Mouse (Mus musculus): ENCODE measurements around the gene Rai1. TPM values are rescaled to one million over a fixed set of nuclear protein-coding genes. Genes with fewer than 3 reads are reported as not detected.

Rai1 gene
- polyA plus RNA-seq, 1 experiment from 2014 or later, result 22.9 TPM

DNA sequence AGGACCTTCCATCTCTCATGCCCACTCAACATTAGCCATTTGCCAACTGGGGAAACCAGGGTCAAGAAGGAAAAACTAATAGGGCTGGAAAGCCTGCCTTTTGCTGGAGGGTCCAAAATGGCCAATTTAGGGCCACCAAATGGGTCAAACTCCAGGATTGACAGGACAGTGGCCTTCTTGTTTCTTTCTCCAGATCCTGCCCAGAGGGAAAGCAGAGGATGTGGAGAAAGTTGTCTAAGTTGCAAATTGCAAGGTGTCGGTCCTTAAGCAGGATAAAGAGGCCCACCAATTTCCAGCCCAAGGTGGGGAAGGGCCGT, 105.1 kb downstream of the Rai1 start:
- H3K4me1 ChIP-seq (replicated peaks; ENCODE audit: control insufficient read depth, insufficient read depth, low read length), result peaks cover 74% of the 10 kb centered on the region
- peak overlapping the region; percentile 93 for H3K27ac ChIP-seq (ENCODE audit: low read length)
- ATAC-seq (ENCODE audit: low read depth), result no peak
- 3% methylated on average over 2 of the region's 2 CpGs for WGBS
- peak overlapping the region; percentile 68 for H3K4me2 ChIP-seq (ENCODE audit: low read depth, low read length)
- H3K27me3 ChIP-seq (ENCODE audit: control insufficient read depth, insufficient read depth, low read depth, low read length), result no peaks in the 10 kb centered on the region
- peak overlapping the region; percentile 54 for H3K4me3 ChIP-seq (ENCODE audit: low read length)
- H3K9me3 ChIP-seq (ENCODE audit: control insufficient read depth, low read length), result no peaks in the 10 kb centered on the region
- peak overlapping the region; percentile 63 for H3K9ac ChIP-seq (ENCODE audit: low read length)
- H3K36me3 ChIP-seq (ENCODE audit: control insufficient read depth, insufficient read depth, low read length), result peaks cover 6% of the 10 kb centered on the region; the same call in 1 of the 2 replicates

DNA sequence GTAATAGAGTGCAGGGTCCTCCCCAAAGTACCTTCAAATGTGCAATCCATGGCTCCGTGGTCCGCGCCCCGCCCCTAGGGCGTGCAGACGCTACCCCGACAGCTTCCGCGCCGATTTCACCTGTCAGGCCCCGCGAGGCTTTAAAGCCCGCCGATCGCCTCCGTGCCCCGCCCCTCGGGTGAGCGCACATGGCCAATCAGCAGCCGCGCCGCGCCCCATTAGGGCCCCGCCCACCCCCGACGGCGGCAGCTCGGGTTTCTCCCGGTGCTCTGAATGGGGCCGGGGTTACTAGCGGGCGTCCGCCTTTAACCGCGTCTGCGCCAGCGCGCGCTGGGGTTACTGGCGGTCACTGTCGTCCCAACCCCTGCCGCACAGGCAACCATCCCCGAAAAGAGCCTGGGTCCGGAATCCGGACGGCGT, 105.5 kb downstream of the Rai1 start:
- Histone ChIP-seq H3K4me1 (replicated peaks; ENCODE audit: control insufficient read depth, insufficient read depth, low read length) (peaks cover 73% of the 10 kb centered on the region), H3K9ac (ENCODE audit: low read length) (peak overlapping the region; percentile 63), H3K4me3 (ENCODE audit: low read length) (peak overlapping the region; percentile 54), H3K27me3 (ENCODE audit: control insufficient read depth, insufficient read depth, low read depth, low read length) (no peaks in the 10 kb centered on the region), H3K36me3 (ENCODE audit: control insufficient read depth, insufficient read depth, low read length) (peaks cover 6% of the 10 kb centered on the region; the same call in 1 of the 2 replicates), H3K9me3 (ENCODE audit: control insufficient read depth, low read length) (no peaks in the 10 kb centered on the region), H3K4me2 (ENCODE audit: low read depth, low read length) (peak overlapping the region; percentile 68), H3K27ac (ENCODE audit: low read length) (peak overlapping the region; percentile 93)
- peak; percentile 92 for ATAC-seq (ENCODE audit: low read depth)
- WGBS, result under 1% methylated on average over 42 of the region's 47 CpGs

DNA sequence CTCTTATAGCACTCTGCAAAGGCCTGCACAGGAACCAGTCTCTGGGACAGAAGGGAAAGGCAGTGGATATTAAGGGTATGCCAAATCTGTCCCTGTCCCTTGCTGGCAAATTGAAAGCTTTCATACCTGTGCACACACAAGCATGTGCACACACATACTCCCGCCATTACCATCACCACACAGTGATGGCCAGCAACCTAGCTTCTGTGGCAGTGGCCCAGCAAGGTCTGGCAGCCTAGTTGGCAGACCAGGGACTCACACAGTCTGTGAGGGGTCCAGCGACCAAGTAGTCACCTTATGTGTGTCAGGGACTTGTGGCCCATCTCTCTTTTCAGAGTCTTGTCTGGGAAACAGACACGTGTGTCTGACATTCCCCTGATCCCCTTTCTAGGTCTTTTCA, 106.3 kb downstream of the Rai1 start:
- H3K4me3 ChIP-seq (ENCODE audit: low read length), result no peak overlapping the region
- H3K27me3 ChIP-seq (ENCODE audit: control insufficient read depth, insufficient read depth, low read depth, low read length), result no peaks in the 10 kb centered on the region
- no peak for ATAC-seq (ENCODE audit: low read depth)
- H3K27ac ChIP-seq (ENCODE audit: low read length), result peak overlapping the region; percentile 80; the same call in 1 of the 2 replicates
- 0 out of 2 replicates have a peak, but pooled peaks cover 2% of the 10 kb centered on the region for H3K36me3 ChIP-seq (ENCODE audit: control insufficient read depth, insufficient read depth, low read length)
- no peak overlapping the region for H3K9ac ChIP-seq (ENCODE audit: low read length)
- peaks cover 64% of the 10 kb centered on the region for H3K4me1 ChIP-seq (replicated peaks; ENCODE audit: control insufficient read depth, insufficient read depth, low read length)
- WGBS, result 58% methylated on average over 3 of the region's 3 CpGs
- H3K9me3 ChIP-seq (ENCODE audit: control insufficient read depth, low read length), result no peaks in the 10 kb centered on the region
- H3K4me2 ChIP-seq (ENCODE audit: low read depth, low read length), result no peak overlapping the region

DNA sequence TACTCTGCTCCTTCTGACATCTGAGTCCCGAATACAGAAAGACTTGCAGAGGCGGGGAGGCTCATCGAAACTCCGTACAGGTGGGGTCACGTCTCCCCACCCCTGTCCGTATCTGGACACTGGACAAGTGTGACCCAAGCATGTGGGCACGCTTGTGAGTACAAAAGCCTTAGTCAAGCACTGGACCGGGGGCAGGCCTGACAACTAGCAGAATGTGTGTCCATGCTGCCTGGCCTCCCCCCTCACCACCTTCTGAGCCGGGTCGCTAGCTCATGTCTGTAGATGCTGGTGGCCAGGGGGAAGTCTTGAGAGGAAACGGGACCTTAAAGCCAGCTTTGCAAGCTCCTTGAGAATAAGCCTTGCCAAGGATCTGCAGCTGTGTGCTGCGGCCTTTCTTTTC, 106.9 kb downstream of the Rai1 start:
- H3K4me3 ChIP-seq (ENCODE audit: low read length), result no peak overlapping the region
- ATAC-seq (ENCODE audit: low read depth), result no peak
- H3K9ac ChIP-seq (ENCODE audit: low read length), result no peak overlapping the region
- H3K36me3 ChIP-seq (ENCODE audit: control insufficient read depth, insufficient read depth, low read length), result no peaks in the 10 kb centered on the region
- no peaks in the 10 kb centered on the region for H3K27me3 ChIP-seq (ENCODE audit: control insufficient read depth, insufficient read depth, low read depth, low read length)
- H3K27ac ChIP-seq (ENCODE audit: low read length), result peak overlapping the region; percentile 71; the same call in 1 of the 2 replicates
- H3K4me1 ChIP-seq (replicated peaks; ENCODE audit: control insufficient read depth, insufficient read depth, low read length), result peaks cover 58% of the 10 kb centered on the region
- H3K9me3 ChIP-seq (ENCODE audit: control insufficient read depth, low read length), result no peaks in the 10 kb centered on the region
- H3K4me2 ChIP-seq (ENCODE audit: low read depth, low read length), result no peak overlapping the region
- 49% methylated on average over 12 of the region's 12 CpGs for WGBS

DNA sequence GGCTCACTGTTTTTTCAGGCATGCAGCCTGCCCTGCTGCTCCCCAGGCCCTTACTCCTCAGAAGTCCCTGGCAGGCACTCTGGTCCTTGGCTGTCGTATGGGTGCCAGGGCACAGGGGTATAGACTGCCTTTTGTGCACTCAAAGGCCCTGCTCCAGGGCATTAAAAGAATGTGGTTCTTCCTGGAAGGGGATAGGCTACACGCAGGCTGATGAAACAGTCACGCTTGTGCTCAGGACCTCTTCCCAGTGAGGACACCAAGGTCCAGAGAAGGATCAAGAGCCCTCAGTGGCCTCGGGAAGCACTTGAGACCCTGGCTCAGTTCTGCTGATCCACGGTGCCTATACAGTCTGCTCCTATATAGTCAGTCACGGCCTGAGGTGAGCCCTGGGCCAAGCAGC, 108.5 kb downstream of the Rai1 start:
- no peaks in the 10 kb centered on the region for H3K9me3 ChIP-seq (ENCODE audit: control insufficient read depth, low read length)
- H3K4me2 ChIP-seq (ENCODE audit: low read depth, low read length), result no peak overlapping the region
- no peak for ATAC-seq (ENCODE audit: low read depth)
- no peaks in the 10 kb centered on the region for H3K27me3 ChIP-seq (ENCODE audit: control insufficient read depth, insufficient read depth, low read depth, low read length)
- peaks cover 49% of the 10 kb centered on the region for H3K4me1 ChIP-seq (replicated peaks; ENCODE audit: control insufficient read depth, insufficient read depth, low read length)
- peak overlapping the region; percentile 40 for H3K9ac ChIP-seq (ENCODE audit: low read length)
- no peak overlapping the region for H3K4me3 ChIP-seq (ENCODE audit: low read length)
- H3K36me3 ChIP-seq (ENCODE audit: control insufficient read depth, insufficient read depth, low read length), result no peaks in the 10 kb centered on the region; the same call in 1 of the 2 replicates
- WGBS, result 53% methylated on average over 6 of the region's 6 CpGs
- peak overlapping the region; percentile 71 for H3K27ac ChIP-seq (ENCODE audit: low read length)

DNA sequence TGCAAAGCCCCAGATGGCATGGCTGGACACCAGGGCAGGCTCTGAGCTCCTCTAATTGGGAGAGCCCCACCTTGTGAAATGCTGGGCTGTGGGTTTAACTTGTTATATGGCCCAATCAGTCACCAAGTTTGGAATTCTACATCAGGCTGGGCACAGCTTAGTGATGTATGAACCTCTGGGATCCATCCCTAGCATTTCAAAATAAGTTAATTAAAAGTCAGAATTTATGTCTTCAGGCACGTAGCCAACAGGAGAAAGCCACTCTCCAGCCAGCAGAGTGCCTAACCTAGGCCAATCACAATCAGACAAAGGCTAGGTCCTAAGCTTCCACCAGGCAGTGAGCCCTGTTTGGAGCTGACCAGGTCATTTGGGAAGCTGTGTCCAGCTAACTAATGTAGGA, 111.9 kb downstream of the Rai1 start:
- H3K36me3 ChIP-seq (ENCODE audit: control insufficient read depth, insufficient read depth, low read length), result peaks cover 3% of the 10 kb centered on the region
- no peaks in the 10 kb centered on the region for H3K9me3 ChIP-seq (ENCODE audit: control insufficient read depth, low read length)
- H3K4me2 ChIP-seq (ENCODE audit: low read depth, low read length), result no peak overlapping the region
- H3K4me3 ChIP-seq (ENCODE audit: low read length), result no peak overlapping the region
- no peaks in the 10 kb centered on the region for H3K27me3 ChIP-seq (ENCODE audit: control insufficient read depth, insufficient read depth, low read depth, low read length)
- no peak overlapping the region for H3K9ac ChIP-seq (ENCODE audit: low read length)
- 84% methylated on average over 1 of the region's 1 CpGs for WGBS
- no peak for ATAC-seq (ENCODE audit: low read depth)
- H3K4me1 ChIP-seq (replicated peaks; ENCODE audit: control insufficient read depth, insufficient read depth, low read length), result peaks cover 38% of the 10 kb centered on the region
- H3K27ac ChIP-seq (ENCODE audit: low read length), result no peak overlapping the region

DNA sequence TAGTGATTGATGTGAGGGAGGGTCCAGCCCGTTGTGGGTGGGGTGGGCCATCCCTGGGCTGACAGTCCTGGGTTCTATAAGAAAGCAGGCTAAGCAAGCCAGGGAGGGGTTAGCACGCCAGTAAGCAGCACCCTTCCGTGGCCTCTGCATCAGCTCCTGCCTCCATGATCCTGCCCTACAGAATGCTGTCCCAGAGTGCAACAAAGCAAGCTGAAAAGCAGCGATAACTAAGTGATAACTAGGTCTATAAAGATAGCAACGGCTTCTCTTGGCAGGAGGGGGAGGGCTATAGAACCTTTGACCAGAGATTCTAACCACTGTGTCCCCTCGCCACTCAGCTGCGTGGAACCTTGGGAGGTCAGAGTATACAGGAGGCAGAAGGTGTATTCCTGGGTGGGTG, 112.7 kb downstream of the Rai1 start:
- peaks cover 35% of the 10 kb centered on the region for H3K4me1 ChIP-seq (replicated peaks; ENCODE audit: control insufficient read depth, insufficient read depth, low read length)

DNA sequence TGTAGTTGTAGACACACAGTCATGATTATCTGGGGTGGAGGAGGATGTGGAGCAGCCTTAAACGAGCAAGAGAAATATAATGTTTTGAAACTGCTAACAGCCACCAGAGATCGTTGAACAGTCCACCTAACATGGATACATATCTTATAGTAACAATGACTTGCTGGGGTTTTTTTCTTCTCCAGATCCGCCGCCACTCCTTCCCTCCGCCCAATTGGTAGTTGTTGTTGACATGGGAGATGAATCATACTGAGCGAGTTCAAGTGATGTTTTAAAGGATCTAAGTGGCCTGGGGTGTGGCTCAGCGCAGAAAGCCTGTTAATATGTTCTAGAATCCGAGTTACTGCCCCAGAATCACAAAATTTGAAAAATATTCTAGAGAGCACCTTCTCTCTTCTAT, 114.8 kb downstream of the Rai1 start:
- peaks cover 3% of the 10 kb centered on the region for H3K36me3 ChIP-seq (ENCODE audit: control insufficient read depth, insufficient read depth, low read length)
- peak overlapping the region; percentile 84 for H3K9ac ChIP-seq (ENCODE audit: low read length)
- H3K27ac ChIP-seq (ENCODE audit: low read length), result peak overlapping the region; percentile 90
- peak overlapping the region; percentile 82 for H3K4me3 ChIP-seq (ENCODE audit: low read length)
- H3K4me1 ChIP-seq (replicated peaks; ENCODE audit: control insufficient read depth, insufficient read depth, low read length), result peaks cover 30% of the 10 kb centered on the region
- peak overlapping the region; percentile 82 for H3K4me2 ChIP-seq (ENCODE audit: low read depth, low read length)
- 11% methylated on average over 8 of the region's 8 CpGs for WGBS
- no peaks in the 10 kb centered on the region for H3K9me3 ChIP-seq (ENCODE audit: control insufficient read depth, low read length)
- no peaks in the 10 kb centered on the region for H3K27me3 ChIP-seq (ENCODE audit: control insufficient read depth, insufficient read depth, low read depth, low read length)
- no peak for ATAC-seq (ENCODE audit: low read depth)

More for the DNA sequence above, 112.7 kb downstream of the Rai1 start:
- Histone ChIP-seq H3K4me3 (ENCODE audit: low read length) (no peak overlapping the region), H3K9ac (ENCODE audit: low read length) (no peak overlapping the region), H3K9me3 (ENCODE audit: control insufficient read depth, low read length) (no peaks in the 10 kb centered on the region), H3K36me3 (ENCODE audit: control insufficient read depth, insufficient read depth, low read length) (peaks cover 3% of the 10 kb centered on the region), H3K4me2 (ENCODE audit: low read depth, low read length) (no peak overlapping the region), H3K27me3 (ENCODE audit: control insufficient read depth, insufficient read depth, low read depth, low read length) (no peaks in the 10 kb centered on the region), H3K27ac (ENCODE audit: low read length) (no peak overlapping the region)
- no peak for ATAC-seq (ENCODE audit: low read depth)
- 81% methylated on average over 7 of the region's 7 CpGs for whole genome bisulfite sequencing

DNA sequence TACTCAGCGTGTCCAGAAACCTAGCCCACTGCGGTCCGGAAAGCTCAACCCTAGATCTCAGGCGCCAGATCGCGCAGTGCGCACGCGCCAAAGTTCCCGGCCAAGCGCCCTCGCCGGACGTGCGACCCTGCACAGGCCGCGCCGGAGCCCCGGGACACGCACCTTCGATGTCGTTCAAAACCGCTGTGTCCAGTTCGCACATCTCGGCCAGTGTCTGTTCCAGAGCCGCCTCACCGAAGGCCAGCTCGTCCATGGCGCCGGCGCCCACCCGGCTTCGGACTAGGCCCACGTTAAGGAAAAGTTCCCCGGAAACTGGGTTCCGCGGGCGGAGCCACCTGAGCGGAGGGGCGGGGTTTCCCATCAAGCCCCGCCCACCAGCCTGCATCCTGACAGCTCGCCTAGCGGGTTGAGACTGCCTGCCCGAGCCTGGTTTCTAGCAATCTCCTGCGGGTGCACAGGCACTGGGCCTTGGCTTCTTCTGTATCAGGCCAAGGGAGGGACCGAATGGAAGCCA, 115.5 kb downstream of the Rai1 start:
- peak; percentile 85 for ATAC-seq (ENCODE audit: low read depth)
- peaks cover 30% of the 10 kb centered on the region for H3K4me1 ChIP-seq (replicated peaks; ENCODE audit: control insufficient read depth, insufficient read depth, low read length)

DNA sequence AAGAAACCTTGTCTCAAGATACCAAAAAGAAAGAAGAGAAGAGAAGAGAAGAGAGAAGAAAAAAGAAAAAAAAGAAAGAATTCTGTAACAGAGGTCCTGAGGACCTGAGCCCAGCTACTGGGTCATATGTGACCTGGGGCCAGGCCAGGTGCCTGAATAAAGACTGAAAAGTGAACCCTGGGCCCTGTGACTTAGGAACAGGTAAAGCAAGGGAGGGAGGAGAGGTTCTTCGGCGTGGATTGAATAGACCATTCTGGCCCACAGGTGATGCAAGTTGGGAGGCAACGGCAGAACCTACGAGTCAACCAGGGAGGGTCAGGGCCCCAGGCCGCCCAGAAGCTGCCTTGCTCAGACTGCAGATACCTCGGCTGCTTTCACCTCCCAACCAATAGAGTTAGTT, 116.6 kb downstream of the Rai1 start:
- peaks cover 3% of the 10 kb centered on the region for H3K36me3 ChIP-seq (ENCODE audit: control insufficient read depth, insufficient read depth, low read length)
- no peak overlapping the region for H3K27ac ChIP-seq (ENCODE audit: low read length)
- H3K9me3 ChIP-seq (ENCODE audit: control insufficient read depth, low read length), result no peaks in the 10 kb centered on the region
- 81% methylated on average over 6 of the region's 6 CpGs for WGBS
- peaks cover 30% of the 10 kb centered on the region for H3K4me1 ChIP-seq (replicated peaks; ENCODE audit: control insufficient read depth, insufficient read depth, low read length)
- H3K27me3 ChIP-seq (ENCODE audit: control insufficient read depth, insufficient read depth, low read depth, low read length), result no peaks in the 10 kb centered on the region
- no peak overlapping the region for H3K4me2 ChIP-seq (ENCODE audit: low read depth, low read length)
- no peak overlapping the region for H3K9ac ChIP-seq (ENCODE audit: low read length)
- no peak overlapping the region for H3K4me3 ChIP-seq (ENCODE audit: low read length)
- no peak for ATAC-seq (ENCODE audit: low read depth)

More for the DNA sequence above, 115.5 kb downstream of the Rai1 start:
- Histone ChIP-seq H3K4me2 (ENCODE audit: low read depth, low read length) (peak overlapping the region; percentile 82), H3K9me3 (ENCODE audit: control insufficient read depth, low read length) (no peaks in the 10 kb centered on the region), H3K9ac (ENCODE audit: low read length) (peak overlapping the region; percentile 84), H3K4me3 (ENCODE audit: low read length) (peak overlapping the region; percentile 82), H3K36me3 (ENCODE audit: control insufficient read depth, insufficient read depth, low read length) (peaks cover 3% of the 10 kb centered on the region), H3K27me3 (ENCODE audit: control insufficient read depth, insufficient read depth, low read depth, low read length) (no peaks in the 10 kb centered on the region), H3K27ac (ENCODE audit: low read length) (peak overlapping the region; percentile 90)
- WGBS, result under 1% methylated on average over 46 of the region's 46 CpGs
